Mouse (Mus musculus) embryo, embryonic 11.5 days (tissue): ENCODE measurements around the gene Atraid.

ENCODE experiments used
- DNase-seq: peaks from one replicate; pipeline ENCODE4 v3.0.0-alpha.2; 2012; ENCODE audit warnings: low read depth, low spot score

The Atraid gene

GRCm38 (mm10) chr5:31054261-31055215 lies 6.4 kb downstream of the Atraid start, which contains the start of gene Cad:
TSS of gene Cad (plus strand) at chr5:31054780.
- peak; percentile 88 for DNase-seq

- no peak for DNase-seq
Observed at GRCm38 (mm10) chr5:31055216-31056140, 7.4 kb downstream of the Atraid start.

GRCm38 (mm10) chr5:31069810-31070209 lies 21.7 kb downstream of the Atraid start:
- no peak for DNase-seq

GRCm38 (mm10) chr5:31071059-31071458 lies 22.9 kb downstream of the Atraid start:
- no peak for DNase-seq

- no peak for DNase-seq
Observed at GRCm38 (mm10) chr5:31071821-31072220, 23.7 kb downstream of the Atraid start.

GRCm38 (mm10) chr5:31073176-31073575 lies 25.1 kb downstream of the Atraid start:
- DNase-seq, result no peak

GRCm38 (mm10) chr5:31076346-31076745 lies 28.2 kb downstream of the Atraid start:
- no peak for DNase-seq

GRCm38 (mm10) chr5:31080059-31080794 lies 32.1 kb downstream of the Atraid start:
- DNase-seq, result no peak

GRCm38 (mm10) chr5:31080795-31081164 lies 32.7 kb downstream of the Atraid start:
- no peak for DNase-seq

GRCm38 (mm10) chr5:31081386-31081785 lies 33.3 kb downstream of the Atraid start:
- DNase-seq, result no peak

- DNase-seq, result no peak
Observed at GRCm38 (mm10) chr5:31082355-31082754, 34.2 kb downstream of the Atraid start.

GRCm38 (mm10) chr5:31082935-31083625 lies 35.0 kb downstream of the Atraid start:
- DNase-seq, result no peak

GRCm38 (mm10) chr5:31083949-31084348 lies 35.8 kb downstream of the Atraid start:
- DNase-seq, result no peak

- no peak for DNase-seq
Observed at GRCm38 (mm10) chr5:31086606-31087005, 38.5 kb downstream of the Atraid start.

GRCm38 (mm10) chr5:31087131-31087530 lies 39.0 kb downstream of the Atraid start:
- DNase-seq, result no peak

- DNase-seq, result no peak
Observed at GRCm38 (mm10) chr5:31092231-31092975, 44.3 kb downstream of the Atraid start.

- no peak for DNase-seq
Observed at GRCm38 (mm10) chr5:31093151-31094041, 45.3 kb downstream of the Atraid start.

GRCm38 (mm10) chr5:31094100-31094798 lies 46.1 kb downstream of the Atraid start:
- DNase-seq, result no peak
